Mouse (Mus musculus) cortical plate, adult 2 months (tissue): Measurements from ENCODE around the gene Gnb1.

Source experiments
- CTCF ChIP-seq: fragments of 200-500 bp; IDR thresholded peaks from 2 replicates; pipeline ENCODE4 v1.5.1; 2011; ENCODE audit warnings: mild to moderate bottlenecking, control low read depth, low read length; ENCODE audit not compliant: insufficient read depth; ENCODE audit errors: extremely low read depth
- POLR2A ChIP-seq: fragments of 200-500 bp; IDR thresholded peaks from 2 replicates; pipeline ENCODE4 v1.6.1; 2011; ENCODE audit warnings: mild to moderate bottlenecking, low read length, control low read depth; ENCODE audit not compliant: insufficient read depth; ENCODE audit errors: extremely low read depth

DNA sequence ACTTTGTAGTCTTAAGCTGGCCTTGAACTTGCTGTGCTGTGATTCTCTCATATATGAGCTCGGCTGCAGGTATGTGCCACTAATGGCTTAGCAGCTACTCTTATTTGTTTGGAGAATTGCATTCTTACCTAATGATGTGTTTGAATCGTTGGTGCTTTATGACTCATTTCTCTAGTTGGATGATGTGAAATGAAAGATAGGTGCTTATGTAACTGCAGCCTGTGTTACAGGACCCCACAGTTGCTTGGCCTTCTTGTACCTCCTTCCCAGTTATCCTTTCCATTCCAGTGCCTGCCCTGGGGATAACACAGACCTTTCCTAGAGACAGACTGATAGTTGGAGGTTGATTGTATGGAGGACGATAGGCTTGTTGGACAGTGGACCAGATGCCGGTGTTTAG lies 17.5 kb downstream of the Gnb1 start:
- TF ChIP-seq POLR2A, result no peak
- TF ChIP-seq CTCF, result no peak
